Comparison of ENCODE assay signal across 16 mouse cellular contexts in the genomic region with DNA sequence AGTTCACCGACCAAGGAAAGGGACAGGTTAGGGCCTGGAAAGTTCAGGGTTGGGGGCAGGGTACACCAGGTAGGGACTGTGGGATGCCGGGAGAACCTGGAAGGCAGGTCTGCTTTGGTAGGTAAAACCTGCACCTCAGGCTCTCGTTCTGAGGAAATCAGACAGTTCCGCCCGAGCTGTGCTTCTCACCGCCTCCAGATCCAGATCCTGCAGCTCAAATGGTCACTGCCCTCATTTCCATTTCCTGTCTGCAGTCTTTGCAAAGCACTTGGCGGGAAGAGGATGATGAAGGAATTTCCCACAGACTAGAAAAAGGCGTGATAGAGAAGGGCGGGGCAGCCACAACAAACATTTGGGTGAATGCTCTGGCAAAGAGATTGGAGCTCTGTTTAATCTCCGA. TPM values are rescaled to one million over a fixed set of nuclear protein-coding genes. Genes with fewer than 3 reads are reported as not detected.
"Had no signal": no experiment of that assay in that cellular context is flagged by ENCODE, and none has a peak within 500 bp of the region (broad histone marks: within the 10 kb centered on the region; RNA-seq: fewer than 3 reads in every experiment).

No protein-coding gene starts in this region.

- ATAC-seq: lung, postnatal 0 days had no signal

- H3K9me3 ChIP-seq: kidney, embryonic 15.5 days; liver, embryonic 13.5 days had no signal

- H3K9ac ChIP-seq: kidney, embryonic 15.5 days; liver, embryonic 13.5 days; lung, embryonic 14.5 days had no signal

- DNase-seq: kidney, adult 8-10 months; kidney, postnatal 10 days; kidney, postnatal 36 days; layer of hippocampus, postnatal 36 days; liver, embryonic 13.5 days; lung, embryonic 14.5 days; midbrain, embryonic 14.5 days; right cerebral cortex, postnatal 4 days; thymus, adult 18-20 months; thymus, postnatal 36 days had no signal

- H3K4me1 ChIP-seq: kidney, embryonic 15.5 days; liver, embryonic 13.5 days had no signal

- H3K4me2 ChIP-seq: kidney, embryonic 15.5 days; liver, embryonic 13.5 days; lung, embryonic 14.5 days had no signal

- H3K27ac ChIP-seq: kidney, embryonic 15.5 days; left cerebral cortex, adult 2 months; liver, embryonic 13.5 days; macrophage; stomach, postnatal 0 days had no signal

- H3K27me3 ChIP-seq: kidney, embryonic 15.5 days; liver, embryonic 13.5 days had no signal

- H3K36me3 ChIP-seq: kidney, embryonic 15.5 days; liver, embryonic 13.5 days had no signal

- H3K4me3 ChIP-seq: kidney, embryonic 15.5 days; left cerebral cortex, adult 2 months; liver, embryonic 13.5 days had no signal

RNA-seq across cellular contexts. Expression of a gene that starts 33.2 kb away (rescaled TPM):
- polyA plus RNA-seq: liver, adult 2 months had no signal
